Mouse (Mus musculus) heart, postnatal 0 days (tissue): Measurements from ENCODE around the gene Rtn4rl1. TPM values are rescaled to one million over a fixed set of nuclear protein-coding genes. Genes with fewer than 3 reads are reported as not detected.
A peak's percentile ranks its signal among the peaks of the same experiment; 100 is the strongest.

ENCODE experiments used
- ATAC-seq: fragments of 200-750 bp; cut with Nextera tagmentation; 2 replicates; pipeline ENCODE4 v1.8.0; 2017; ENCODE audit warnings: low read depth, moderate number of reproducible peaks, moderate library complexity; ENCODE audit not compliant: insufficient read depth
- DNase-seq: peaks from one replicate; pipeline ENCODE4 v3.0.0-alpha.2; 2016; ENCODE audit warnings: low spot score
- H3K27ac ChIP-seq: fragments of 300-500 bp; sonication (generic); 2 replicates; pipeline ENCODE4 v1.5.1; 2014; ENCODE audit warnings: low read depth, mild to moderate bottlenecking
- H3K27me3 ChIP-seq: fragments of 300-500 bp; sonication (generic); 2 replicates; pipeline ENCODE4 v1.6.1; 2014; ENCODE audit warnings: low read length, mixed read lengths; ENCODE audit not compliant: control insufficient read depth, insufficient read depth
- H3K36me3 ChIP-seq: fragments of 300-500 bp; sonication (generic); replicated peaks from 2 replicates; pipeline ENCODE4 v1.6.1; 2014; ENCODE audit warnings: low read length, mixed read lengths; ENCODE audit not compliant: control insufficient read depth, insufficient read depth
- H3K4me1 ChIP-seq: fragments of 300-500 bp; sonication (generic); 2 replicates; pipeline ENCODE4 v1.6.1; 2014; ENCODE audit warnings: antibody characterized with exemption; ENCODE audit not compliant: control insufficient read depth, insufficient read depth
- H3K4me2 ChIP-seq: fragments of 300-500 bp; sonication (generic); 2 replicates; pipeline ENCODE4 v1.6.1; 2014; ENCODE audit warnings: low read depth, mild to moderate bottlenecking, low read length, moderate library complexity
- H3K4me3 ChIP-seq: fragments of 300-500 bp; sonication (generic); 2 replicates; pipeline ENCODE4 v1.5.1; 2014; ENCODE audit warnings: low read depth, low read length
- H3K9ac ChIP-seq: fragments of 300-500 bp; sonication (generic); replicated peaks from 2 replicates; pipeline ENCODE4 v1.6.1; 2014; ENCODE audit warnings: low read depth, low read length, mixed read lengths
- H3K9me3 ChIP-seq: fragments of 300-500 bp; sonication (generic); replicated peaks from 2 replicates; pipeline ENCODE4 v1.6.1; 2016; ENCODE audit warnings: low read length; ENCODE audit not compliant: control insufficient read depth
- CTCF ChIP-seq: IDR thresholded peaks from 2 replicates; pipeline ENCODE4 v1.5.1; 2016; ENCODE audit warnings: antibody characterized with exemption, control low read depth, low read depth
- EP300 ChIP-seq: IDR thresholded peaks from 2 replicates; pipeline ENCODE4 v1.6.1; 2016; ENCODE audit warnings: antibody characterized with exemption, low read depth
- WGBS: fragments of 180-500 bp; shearing (Covaris S2); extraction: QIAGEN DNeasy Blood & Tissue Kit; methylation state at CpG from one replicate; pipeline ENCODE4 v1.1.7; 2014; 5-methylcytosine and 5-hydroxymethylcytosine counted together
- polyA plus RNA-seq: library from polyadenylated mRNA; unstranded; fragments of >200 nt; fragmentation: Nextera tagmentation; extraction: Ambion mirVana; gene quantifications from 2 replicates; pipeline ENCODE4 v1.2.1, GENCODE M21; 2015
- total RNA-seq: library from RNA; depleted of rRNA; stranded (reverse); fragments of >200 nt; gene quantifications from 2 replicates; pipeline ENCODE4 v1.2.3, GENCODE M21; 2014; ENCODE audit warnings: low replicate concordance

The Rtn4rl1 gene
- total and polyA plus RNA-seq, 2 experiments from 2014 or later, result 12.2 to 19.7 TPM

DNA sequence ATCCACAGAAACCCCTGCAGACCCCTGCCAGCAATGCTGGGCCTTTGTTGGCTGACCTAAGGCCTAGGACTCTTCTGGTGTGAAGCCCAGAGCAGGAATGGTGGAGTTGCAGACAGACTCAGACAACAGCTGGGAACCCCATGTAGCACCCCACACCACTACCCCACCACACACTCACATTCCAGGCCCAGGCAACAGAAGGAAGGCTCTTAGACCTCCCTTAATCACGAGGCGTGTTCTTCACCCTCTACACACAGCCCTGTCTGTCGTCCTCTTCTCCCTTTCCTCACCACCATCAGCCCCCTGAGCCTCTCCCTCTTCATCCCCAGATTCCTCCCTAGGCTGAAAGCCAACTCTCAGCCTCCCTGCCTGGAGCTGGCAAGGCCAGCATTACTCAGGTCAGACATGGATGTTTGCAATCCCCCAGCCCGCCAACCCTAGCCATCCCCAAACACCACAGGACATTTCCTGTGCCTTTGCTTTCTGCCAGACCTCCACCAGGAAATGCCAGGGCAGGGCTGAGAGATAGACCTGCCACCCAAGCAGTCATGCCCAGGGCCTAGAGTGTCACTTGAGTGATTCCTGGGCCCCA lies 32.1 kb upstream of the Rtn4rl1 start:
- Histone ChIP-seq H3K4me1 (peaks cover 10% of the 10 kb centered on the region; the same call in 1 of the 2 replicates), H3K36me3 (peaks cover 52% of the 10 kb centered on the region), H3K27ac (peak overlapping the region; percentile 18; the same call in 1 of the 2 replicates), H3K9me3 (no peaks in the 10 kb centered on the region), H3K27me3 (peaks cover 19% of the 10 kb centered on the region), H3K9ac (no peak overlapping the region), H3K4me3 (no peak overlapping the region), H3K4me2 (no peak overlapping the region)
- no peak for DNase-seq
- WGBS, result 49% methylated on average over 4 of the region's 4 CpGs
- TF ChIP-seq EP300 (no peak), CTCF (no peak)
- no peak for ATAC-seq

- Histone ChIP-seq H3K27me3 (peaks cover 23% of the 10 kb centered on the region), H3K9me3 (no peaks in the 10 kb centered on the region), H3K4me2 (no peak overlapping the region), H3K27ac (no peak overlapping the region), H3K9ac (no peak overlapping the region), H3K36me3 (peaks cover 52% of the 10 kb centered on the region), H3K4me1 (peaks cover 3% of the 10 kb centered on the region; the same call in 1 of the 2 replicates), H3K4me3 (no peak overlapping the region)
- ATAC-seq, result no peak
- DNase-seq, result no peak
- WGBS, result 76% methylated on average over 12 of the region's 12 CpGs
- TF ChIP-seq EP300 (no peak), CTCF (no peak)
Measured at GRCm38 (mm10) chr11:75162591-75163080, 30.9 kb upstream of the Rtn4rl1 start.

DNA sequence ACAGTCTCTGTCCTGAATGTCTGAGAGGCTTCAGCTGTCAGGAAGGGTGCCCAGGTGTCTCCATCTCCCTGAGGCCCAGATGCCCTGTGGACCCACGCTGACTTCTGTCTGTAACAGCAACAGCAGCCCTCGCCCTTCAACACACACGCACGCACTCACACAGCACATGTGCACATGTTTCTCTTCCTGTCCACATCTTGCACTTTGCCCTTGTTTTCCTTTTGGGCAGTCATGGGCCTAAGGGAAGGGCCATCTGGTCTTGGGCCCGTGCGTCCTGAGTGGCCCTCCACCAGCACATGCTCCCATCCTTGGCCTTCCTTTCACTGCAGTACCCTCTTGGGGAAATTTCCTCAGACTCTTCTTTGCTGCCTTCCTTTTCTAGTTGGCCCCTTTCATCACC lies 30.2 kb upstream of the Rtn4rl1 start:
- Histone ChIP-seq H3K9ac (no peak overlapping the region), H3K27me3 (peaks cover 29% of the 10 kb centered on the region), H3K9me3 (no peaks in the 10 kb centered on the region), H3K27ac (peak overlapping the region; percentile 40; the same call in 1 of the 2 replicates), H3K36me3 (peaks cover 52% of the 10 kb centered on the region), H3K4me3 (no peak overlapping the region), H3K4me2 (no peak overlapping the region), H3K4me1 (peaks cover 3% of the 10 kb centered on the region; the same call in 1 of the 2 replicates)
- 68% methylated on average over 6 of the region's 6 CpGs for WGBS
- no peak for ATAC-seq
- no peak for DNase-seq
- TF ChIP-seq EP300, result no peak
- no peak for TF ChIP-seq CTCF

DNA sequence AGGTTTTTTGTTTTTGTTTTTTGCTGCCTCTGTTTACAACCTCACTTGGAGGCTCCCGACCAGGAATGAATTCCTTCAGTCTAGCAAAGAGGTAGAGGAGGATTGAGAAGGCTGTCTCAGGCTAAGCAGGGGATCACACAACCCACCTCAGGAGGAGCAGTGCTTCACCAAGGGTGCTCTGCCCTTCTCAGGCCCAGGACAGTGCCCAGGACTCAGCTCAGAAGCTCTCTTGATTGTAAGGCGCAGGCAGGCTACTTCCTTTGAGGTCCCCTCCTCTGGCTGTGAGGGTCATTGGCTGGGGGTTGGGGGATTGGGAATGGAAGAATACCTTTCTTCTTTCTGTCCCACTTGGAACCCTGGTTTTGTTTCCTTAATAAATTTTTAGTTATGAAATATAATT lies 29.5 kb upstream of the Rtn4rl1 start:
- H3K27me3 ChIP-seq, result peaks cover 29% of the 10 kb centered on the region
- H3K27ac ChIP-seq, result 0 out of 2 replicates have a peak overlapping the region, but pooled peaks have one; percentile 40
- peaks cover 48% of the 10 kb centered on the region for H3K36me3 ChIP-seq
- H3K4me3 ChIP-seq, result no peak overlapping the region; the same call in 1 of the 2 replicates
- ATAC-seq (no peak), DNase-seq (no peak)
- TF ChIP-seq EP300, result no peak
- TF ChIP-seq CTCF, result no peak
- H3K4me1 ChIP-seq, result peaks cover 3% of the 10 kb centered on the region; the same call in 1 of the 2 replicates
- H3K9me3 ChIP-seq, result no peaks in the 10 kb centered on the region
- 63% methylated on average over 2 of the region's 2 CpGs for WGBS
- H3K4me2 ChIP-seq, result peak overlapping the region; percentile 89
- H3K9ac ChIP-seq, result no peak overlapping the region

DNA sequence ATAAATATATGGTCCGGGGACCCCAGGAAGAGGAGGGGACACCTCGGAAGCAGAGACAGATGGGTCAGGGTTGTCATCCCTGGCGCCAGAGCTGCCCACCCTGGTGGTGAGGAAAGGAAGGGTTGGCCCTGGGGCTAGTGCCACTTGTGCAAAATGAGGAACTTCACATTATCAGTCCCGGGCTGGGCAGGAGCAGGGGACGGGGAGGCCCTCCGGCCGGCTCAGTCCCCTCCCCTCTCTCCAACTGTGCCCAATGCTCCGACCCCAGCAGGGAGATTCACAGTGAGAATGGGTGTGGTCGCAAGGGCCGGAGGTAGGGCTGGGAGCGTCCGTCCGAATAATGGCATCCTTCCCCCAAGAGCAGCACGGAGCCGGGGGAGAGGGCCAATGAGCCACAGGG lies 28.8 kb upstream of the Rtn4rl1 start:
- peak overlapping the region; percentile 43; the same call in 1 of the 2 replicates for H3K27ac ChIP-seq

More for the DNA sequence above, 28.8 kb upstream of the Rtn4rl1 start:
- Histone ChIP-seq H3K9me3 (no peaks in the 10 kb centered on the region), H3K27me3 (peaks cover 33% of the 10 kb centered on the region), H3K36me3 (peaks cover 45% of the 10 kb centered on the region), H3K4me2 (peak overlapping the region; percentile 89), H3K9ac (no peak overlapping the region; the same call in 1 of the 2 replicates), H3K4me1 (peaks cover 3% of the 10 kb centered on the region; the same call in 1 of the 2 replicates), H3K4me3 (peak overlapping the region; percentile 67)
- no peak for ATAC-seq
- WGBS, result 18% methylated on average over 15 of the region's 15 CpGs
- DNase-seq, result no peak
- TF ChIP-seq EP300 (no peak), CTCF (0 out of 2 replicates have a peak, but pooled peaks have one; percentile 5)
